Mouse (Mus musculus) embryonic fibroblast, embryonic 13.5 days (primary cell): ENCODE measurements around the gene Gsc.

Source experiments
- CTCF ChIP-seq: IDR thresholded peaks from 2 replicates; pipeline ENCODE4 v1.5.1; 2011; ENCODE audit warnings: mild to moderate bottlenecking, control low read depth, low read length, moderate library complexity, borderline replicate concordance; ENCODE audit not compliant: insufficient read depth
- POLR2A ChIP-seq: IDR thresholded peaks from 2 replicates; pipeline ENCODE4 v1.6.1; 2011; ENCODE audit warnings: low read depth, mild to moderate bottlenecking, control low read depth, low read length, moderate library complexity

DNA sequence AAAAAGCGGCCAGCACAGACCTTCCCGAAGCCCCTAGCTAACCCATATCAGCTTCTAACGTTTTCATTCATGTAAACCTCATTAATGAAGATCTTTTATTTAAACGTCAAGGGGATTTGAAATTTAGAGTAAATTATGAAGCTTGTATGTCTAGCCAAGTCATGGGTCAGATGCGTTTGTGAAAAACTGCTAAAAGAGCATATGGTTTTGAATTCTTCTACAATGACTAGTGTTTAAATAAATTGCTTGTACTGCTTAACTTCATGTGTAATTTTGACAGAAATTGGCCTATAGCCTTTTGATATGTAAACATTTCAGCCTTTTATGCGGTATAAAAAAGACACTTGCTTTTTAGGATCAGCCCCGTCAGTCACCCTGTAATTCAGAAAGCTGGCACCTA is 4.4 kb upstream of the Gsc start:
- no peak for TF ChIP-seq POLR2A
- no peak for TF ChIP-seq CTCF
